Comparison of ENCODE assay signal across 27 mouse cellular contexts in genomic region chr12:98837940-98838339, GRCm38 (mm10).
"Had no signal": no experiment of that assay in that cellular context is flagged by ENCODE, and none has a peak within 500 bp of the region (broad histone marks: within the 10 kb centered on the region; RNA-seq: fewer than 3 reads in every experiment).

No protein-coding gene starts in this region.

- H3K4me1 ChIP-seq: embryonic facial prominence, embryonic 10.5 days; embryonic facial prominence, embryonic 12.5 days; embryonic facial prominence, embryonic 13.5 days; embryonic facial prominence, embryonic 15.5 days; forebrain, embryonic 10.5 days; forebrain, embryonic 12.5 days; forebrain, embryonic 13.5 days; forebrain, embryonic 15.5 days; heart, embryonic 10.5 days had no signal

- ATAC-seq: forebrain, embryonic 13.5 days; forebrain, embryonic 14.5 days; forebrain, embryonic 15.5 days; forebrain, embryonic 16.5 days; forebrain, postnatal 0 days had no signal

- DNase-seq: cerebellum, adult 9-11 months; cerebellum, postnatal 10 days; cerebellum, postnatal 14 days; cerebellum, postnatal 25 days; cerebellum, postnatal 36 days; embryo, embryonic 11 days; forebrain, postnatal 0 days; gastrocnemius, adult 2 months; gastrocnemius, postnatal 10 days; gastrocnemius, postnatal 14 days; gastrocnemius, postnatal 25 days; gastrocnemius, postnatal 36 days; heart, adult 11 months; heart, adult 18-20 months; heart, adult 2 months had no signal

- H3K27ac ChIP-seq: embryonic facial prominence, embryonic 10.5 days; embryonic facial prominence, embryonic 12.5 days; embryonic facial prominence, embryonic 13.5 days; embryonic facial prominence, embryonic 15.5 days; forebrain, embryonic 10.5 days; forebrain, embryonic 12.5 days; forebrain, embryonic 13.5 days; forebrain, embryonic 15.5 days; gastrocnemius, adult 2 months; heart, adult 2 months; heart, embryonic 10.5 days had no signal

- H3K36me3 ChIP-seq: embryonic facial prominence, embryonic 10.5 days; embryonic facial prominence, embryonic 12.5 days; embryonic facial prominence, embryonic 13.5 days; embryonic facial prominence, embryonic 15.5 days had no signal

- H3K9me3 ChIP-seq: embryonic facial prominence, embryonic 10.5 days; embryonic facial prominence, embryonic 12.5 days; embryonic facial prominence, embryonic 13.5 days; embryonic facial prominence, embryonic 15.5 days; forebrain, embryonic 10.5 days; forebrain, embryonic 12.5 days; forebrain, embryonic 13.5 days; forebrain, embryonic 15.5 days; heart, embryonic 10.5 days had no signal

- H3K4me3 ChIP-seq: embryonic facial prominence, embryonic 10.5 days; embryonic facial prominence, embryonic 12.5 days; embryonic facial prominence, embryonic 13.5 days; embryonic facial prominence, embryonic 15.5 days; erythroblast, embryonic 14.5 days; forebrain, embryonic 10.5 days; forebrain, embryonic 12.5 days; forebrain, embryonic 13.5 days; forebrain, embryonic 15.5 days; gastrocnemius, adult 2 months; heart, adult 2 months; heart, embryonic 10.5 days had no signal

- H3K9ac ChIP-seq: embryonic facial prominence, embryonic 12.5 days; embryonic facial prominence, embryonic 13.5 days; embryonic facial prominence, embryonic 15.5 days; forebrain, embryonic 12.5 days; forebrain, embryonic 13.5 days; forebrain, embryonic 15.5 days; forebrain, postnatal 0 days had no signal

- H3K27me3 ChIP-seq: embryonic facial prominence, embryonic 12.5 days; embryonic facial prominence, embryonic 13.5 days; embryonic facial prominence, embryonic 15.5 days; forebrain, embryonic 12.5 days; forebrain, embryonic 13.5 days; forebrain, embryonic 15.5 days had no signal
